Mouse (Mus musculus) cerebellum, postnatal 14 days (tissue): ENCODE results near the gene Insm1.
A peak's percentile ranks its signal among the peaks of the same experiment; 100 is the strongest.

Source experiments
- DNase-seq, 2 experiments: peaks; one replicate each; pipeline ENCODE4 v3.0.0; 2021; ENCODE audit warnings: mixed read lengths in 2 of 2

Insm1 gene

DNA sequence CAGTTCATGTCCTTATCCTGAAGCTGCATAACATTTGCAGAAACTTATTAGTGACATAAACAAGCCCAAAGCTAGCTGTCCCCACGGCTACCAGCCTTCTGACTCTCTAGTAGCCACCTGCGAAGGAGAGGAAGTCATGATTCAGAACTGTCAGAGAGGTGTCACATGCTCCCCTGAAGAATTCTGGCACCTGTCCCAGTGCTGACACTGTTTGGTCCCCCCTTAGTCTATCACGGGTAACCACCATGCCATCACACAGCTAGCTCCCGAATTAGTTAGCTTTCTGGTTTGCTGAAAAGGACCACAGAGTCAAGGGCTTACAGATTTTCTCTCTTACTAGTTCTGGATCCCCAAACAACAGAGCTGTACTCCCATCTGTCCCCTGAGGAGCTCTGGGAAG is 43.3 kb downstream of the Insm1 start:
- peak in 1 of 2 experiments; percentile 62 for DNase-seq

GRCm38 (mm10) chr2:146266539-146266938 is 44.8 kb downstream of the Insm1 start:
- DNase-seq: no peak
